8 mouse cellular contexts compared by ENCODE assay signal in genomic region chr10:99619421-99620151, GRCm38 (mm10).
A peak's percentile ranks its signal among the peaks of the same experiment; 100 is the strongest.
DNase-seq lines count a peak whose midpoint lies in the region; ATAC-seq lines count a peak whose summit lies in the region.

No protein-coding gene starts in this region.

- WGBS in heart, embryonic 10.5 days, result 44% methylated on average over 18 of the region's 18 CpGs
- WGBS in intestine, embryonic 15.5 days, result 45% methylated on average over 18 of the region's 18 CpGs
- WGBS in midbrain, embryonic 10.5 days, result 49% methylated on average over 18 of the region's 18 CpGs

- intact Hi-C loops in left cerebral cortex, postnatal 25 days (cut with DNase I), result loop anchor here (1.0 to 5.0 kb wide), 2 partner anchors 357 to 455 kb away; partner anchors contain the start of gene Dusp6

- no peaks in the 10 kb centered on the region for H3K9me3 ChIP-seq in heart, embryonic 10.5 days
- H3K9me3 ChIP-seq in intestine, embryonic 15.5 days, result no peaks in the 10 kb centered on the region
- no peaks in the 10 kb centered on the region for H3K9me3 ChIP-seq in midbrain, embryonic 10.5 days (replicated peaks)

- no peaks in the 10 kb centered on the region for H3K36me3 ChIP-seq in heart, embryonic 10.5 days
- H3K36me3 ChIP-seq in intestine, embryonic 15.5 days, result no peaks in the 10 kb centered on the region
- H3K36me3 ChIP-seq in midbrain, embryonic 10.5 days, result no peaks in the 10 kb centered on the region

- H3K4me3 ChIP-seq in heart, embryonic 10.5 days, result no peak overlapping the region
- 0 out of 2 replicates have a peak overlapping the region, but pooled peaks have one; percentile 7 for H3K4me3 ChIP-seq in intestine, embryonic 15.5 days (replicated peaks)
- H3K4me3 ChIP-seq in midbrain, embryonic 10.5 days, result no peak overlapping the region

- peak overlapping the region; percentile 38 for H3K4me2 ChIP-seq in intestine, embryonic 15.5 days (replicated peaks)

- no peaks in the 10 kb centered on the region for H3K27me3 ChIP-seq in heart, embryonic 10.5 days (ENCODE audit: insufficient read depth, poor library complexity, severe bottlenecking)
- no peaks in the 10 kb centered on the region for H3K27me3 ChIP-seq in intestine, embryonic 15.5 days (replicated peaks)
- H3K27me3 ChIP-seq in midbrain, embryonic 10.5 days (ENCODE audit: low read depth, poor library complexity, severe bottlenecking), result no peaks in the 10 kb centered on the region

- H3K4me1 ChIP-seq in heart, embryonic 10.5 days, result 0 out of 2 replicates have a peak, but pooled peaks cover 8% of the 10 kb centered on the region
- no peaks in the 10 kb centered on the region for H3K4me1 ChIP-seq in intestine, embryonic 15.5 days (replicated peaks)
- no peaks in the 10 kb centered on the region for H3K4me1 ChIP-seq in midbrain, embryonic 10.5 days

- ATAC-seq in intestine, embryonic 15.5 days, result peak; percentile 42

- no peak overlapping the region for H3K9ac ChIP-seq in intestine, embryonic 15.5 days

- no peak overlapping the region for H3K27ac ChIP-seq in heart, embryonic 10.5 days
- no peak overlapping the region for H3K27ac ChIP-seq in intestine, embryonic 15.5 days
- no peak overlapping the region for H3K27ac ChIP-seq in midbrain, embryonic 10.5 days (replicated peaks)

- peak; percentile 95 for DNase-seq in heart, adult 11 months
- no peak for DNase-seq in heart, embryonic 10.5 days (ENCODE audit: low spot score)
- peak; percentile 83 to 86 for DNase-seq in cerebellum, postnatal 14 days
- DNase-seq in gastrocnemius, adult 18-20 months (ENCODE audit: low spot score), result peak; percentile 70
- peak; percentile 84 to 89 for DNase-seq in left cerebral cortex, postnatal 25 days (ENCODE audit: low spot score in 2 of 2)
- peak; percentile 73 for DNase-seq in midbrain, embryonic 10.5 days (ENCODE audit: low spot score)
- DNase-seq in spleen, adult 18-20 months, result peak; percentile 33 to 68
